Mouse (Mus musculus) right cerebral cortex, adult 18-20 months (tissue): Measurements from ENCODE around the gene Gm9049.
A peak's percentile ranks its signal among the peaks of the same experiment; 100 is the strongest.
"Not testable (repeated sequence)": the region's sequence is repeated elsewhere in the genome, so short reads cannot be mapped to it uniquely, and the experiment has no call there.

ENCODE experiments used
- DNase-seq: peaks from one replicate; pipeline ENCODE4 v3.0.0; 2022; ENCODE audit warnings: mixed read lengths

Gene Gm9049

GRCm38 (mm10) chr10:118354005-118354404 lies at the start of gene Gm9049:
Gene Gm9049, minus strand, starts transcription at chr10:118354105.
- not testable (repeated sequence) for DNase-seq

- DNase-seq = peak; percentile 8
Measured at GRCm38 (mm10) chr10:118399917-118400316, 46.0 kb upstream of the Gm9049 start.

- DNase-seq = peak; percentile 87
Measured at GRCm38 (mm10) chr10:118370443-118370842, 16.5 kb upstream of the Gm9049 start.

- no peak for DNase-seq
Measured at GRCm38 (mm10) chr10:118369518-118369917, 15.6 kb upstream of the Gm9049 start.

GRCm38 (mm10) chr10:118348579-118348978 lies 5.3 kb downstream of the Gm9049 start, which contains the start of gene Gm9048:
Gene Gm9048, minus strand, starts transcription at chr10:118348679.
- DNase-seq = not testable (repeated sequence)

GRCm38 (mm10) chr10:118343155-118343554 lies 10.8 kb downstream of the Gm9049 start, which contains the start of gene Gm9046:
Gene Gm9046, minus strand, starts transcription at chr10:118343255.
- DNase-seq = not testable (repeated sequence)

- not testable (repeated sequence) for DNase-seq
Measured at GRCm38 (mm10) chr10:118337731-118338130, 16.2 kb downstream of the Gm9049 start, which contains the start of gene Gm9045. Gene Gm9045, minus strand, starts transcription at chr10:118337831.

- not testable (repeated sequence) for DNase-seq
Measured at GRCm38 (mm10) chr10:118332308-118332707, 21.6 kb downstream of the Gm9049 start, which contains the start of gene Gm9044. Gene Gm9044, minus strand, starts transcription at chr10:118332408.

GRCm38 (mm10) chr10:118326869-118327268 lies 27.0 kb downstream of the Gm9049 start, which contains the start of gene Gm9040:
Gene Gm9040, minus strand, starts transcription at chr10:118326969.
- DNase-seq = not testable (repeated sequence)

GRCm38 (mm10) chr10:118319024-118319423 lies 34.9 kb downstream of the Gm9049 start:
- no peak for DNase-seq

- not testable (repeated sequence) for DNase-seq
Measured at GRCm38 (mm10) chr10:118302133-118302532, 51.8 kb downstream of the Gm9049 start.
